Mouse (Mus musculus): ENCODE results near the gene Cdhr4. TPM values are rescaled to one million over a fixed set of nuclear protein-coding genes. Genes with fewer than 3 reads are reported as not detected.

Gene Cdhr4
- total RNA-seq, 2 experiments from 2014 or later: 1.2 TPM; not detected in 1

GRCm38 (mm10) chr9:107974491-107975171 is 17.7 kb upstream of the Cdhr4 start:
- DNase-seq (ENCODE audit: low spot score in 2 of 2): no peak

DNA sequence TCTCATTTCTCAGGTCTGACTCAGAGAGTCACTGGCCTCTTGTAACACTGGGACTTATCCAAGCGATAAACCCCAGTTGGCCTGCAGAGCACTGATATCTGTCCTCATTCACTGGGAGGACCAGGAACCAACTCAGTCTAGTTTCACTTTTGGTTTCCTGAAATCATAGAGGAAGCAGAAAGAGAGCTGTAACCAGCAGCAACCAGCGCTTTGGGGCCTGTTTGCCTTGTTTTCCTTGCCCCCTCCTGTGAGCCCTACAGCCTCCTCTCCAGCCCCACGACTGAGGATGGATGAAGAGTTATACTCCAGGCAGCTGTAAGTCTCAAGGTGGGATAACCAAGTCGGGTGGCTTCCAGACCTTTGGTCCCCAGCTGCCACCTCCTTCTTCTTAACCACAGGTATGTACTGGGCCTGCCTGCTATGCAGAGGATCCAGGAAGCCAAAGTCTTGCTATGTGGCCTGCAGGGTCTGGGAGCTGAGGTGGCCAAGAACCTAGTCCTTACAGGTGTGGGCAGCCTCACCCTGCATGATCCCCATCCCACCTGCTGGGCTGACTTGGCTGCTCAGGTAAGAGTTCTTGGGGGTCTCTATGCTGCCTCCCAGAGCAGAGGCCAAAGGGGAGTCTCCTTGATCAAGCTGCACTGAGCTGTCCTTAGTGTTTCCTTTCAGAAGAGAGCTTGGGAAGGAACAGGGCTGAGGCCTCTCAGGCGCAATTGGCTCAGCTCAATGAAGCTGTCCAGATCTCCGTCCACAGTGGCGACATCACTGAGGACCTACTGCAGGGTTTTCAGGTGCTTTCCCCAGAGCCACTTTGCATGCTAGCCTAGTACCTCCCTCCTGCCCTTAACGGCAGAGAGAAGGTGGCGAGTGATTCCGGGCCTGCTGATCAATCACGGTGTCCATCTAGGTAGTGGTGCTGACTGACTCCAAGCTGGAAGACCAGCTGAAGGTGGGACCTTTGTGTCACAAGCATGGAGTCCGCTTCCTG is 16.6 kb upstream of the Cdhr4 start, which contains the start of gene Uba7:
Gene Uba7, plus strand, starts transcription at position 107 of the 988 bp plus-strand sequence.
- no peak for DNase-seq (ENCODE audit: low spot score in 2 of 2)

- DNase-seq (ENCODE audit: low spot score in 2 of 2): no peak
Measured at GRCm38 (mm10) chr9:107978815-107979214, 13.5 kb upstream of the Cdhr4 start.

- no peak for DNase-seq (ENCODE audit: low spot score in 2 of 2)
Measured at GRCm38 (mm10) chr9:107981684-107982605, 10.4 kb upstream of the Cdhr4 start.

DNA sequence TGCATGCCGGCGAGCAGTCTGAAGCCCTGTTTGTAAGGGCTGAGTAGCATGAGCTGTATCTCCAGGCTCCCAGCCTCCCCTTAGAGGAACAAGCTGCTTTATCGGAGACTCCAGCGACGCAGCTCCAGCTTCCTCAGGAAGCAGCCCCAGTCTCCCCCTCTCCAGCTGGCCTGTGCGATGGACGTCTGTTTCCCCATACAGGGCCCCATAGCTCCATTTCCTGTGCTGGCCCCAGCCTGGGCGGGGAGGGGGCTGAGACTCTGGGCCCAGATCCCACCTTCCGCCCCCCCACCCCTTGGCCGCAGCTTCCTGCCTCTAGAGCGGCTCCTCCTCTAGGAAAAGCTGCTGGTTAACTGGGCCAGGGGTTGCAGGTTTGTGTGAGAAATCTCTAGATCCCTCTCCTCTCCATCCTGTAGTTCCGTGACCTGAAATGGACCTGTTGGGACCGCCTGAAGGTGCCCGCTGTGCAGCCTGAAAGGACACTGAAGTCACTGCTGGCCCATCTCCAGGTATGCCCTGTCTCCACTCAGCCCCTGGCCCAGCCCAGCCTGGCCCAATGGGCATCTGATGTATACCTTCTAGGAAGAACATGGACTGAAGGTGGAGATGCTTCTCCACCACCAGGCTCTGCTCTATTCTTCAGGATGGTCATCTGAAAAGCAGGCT is 9.5 kb upstream of the Cdhr4 start, which contains the start of gene Gm20661:
Gene Gm20661, plus strand, starts transcription at position 378 of the 666 bp plus-strand sequence.
- DNase-seq (ENCODE audit: low spot score in 2 of 2): peak in 1 of 2 experiments; percentile 50

DNA sequence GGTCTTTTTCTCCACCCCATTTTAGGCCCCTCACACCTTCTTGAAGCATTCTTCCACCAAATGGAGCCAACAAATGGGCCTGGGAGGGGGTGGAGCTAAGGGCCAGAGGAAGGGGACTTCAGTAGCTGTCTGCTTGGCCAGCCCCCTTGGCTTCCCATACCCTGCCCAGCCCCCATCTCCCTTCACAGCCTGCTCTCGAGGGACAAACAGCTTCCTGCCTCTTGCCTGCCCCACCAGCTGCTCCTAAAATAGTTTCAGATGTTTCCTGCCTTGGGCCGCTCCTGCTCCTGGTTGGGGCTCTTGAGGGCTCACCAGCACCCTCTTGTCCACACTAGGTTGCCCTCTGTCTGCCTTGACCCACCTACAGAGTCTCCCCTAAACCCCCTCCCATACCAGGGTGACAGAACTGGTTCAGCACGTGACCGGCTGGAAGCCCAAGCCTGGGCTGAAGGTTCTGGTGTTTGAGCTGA is 8.8 kb upstream of the Cdhr4 start:
- peak in 1 of 2 experiments; percentile 56 for DNase-seq (ENCODE audit: low spot score in 2 of 2)

DNA sequence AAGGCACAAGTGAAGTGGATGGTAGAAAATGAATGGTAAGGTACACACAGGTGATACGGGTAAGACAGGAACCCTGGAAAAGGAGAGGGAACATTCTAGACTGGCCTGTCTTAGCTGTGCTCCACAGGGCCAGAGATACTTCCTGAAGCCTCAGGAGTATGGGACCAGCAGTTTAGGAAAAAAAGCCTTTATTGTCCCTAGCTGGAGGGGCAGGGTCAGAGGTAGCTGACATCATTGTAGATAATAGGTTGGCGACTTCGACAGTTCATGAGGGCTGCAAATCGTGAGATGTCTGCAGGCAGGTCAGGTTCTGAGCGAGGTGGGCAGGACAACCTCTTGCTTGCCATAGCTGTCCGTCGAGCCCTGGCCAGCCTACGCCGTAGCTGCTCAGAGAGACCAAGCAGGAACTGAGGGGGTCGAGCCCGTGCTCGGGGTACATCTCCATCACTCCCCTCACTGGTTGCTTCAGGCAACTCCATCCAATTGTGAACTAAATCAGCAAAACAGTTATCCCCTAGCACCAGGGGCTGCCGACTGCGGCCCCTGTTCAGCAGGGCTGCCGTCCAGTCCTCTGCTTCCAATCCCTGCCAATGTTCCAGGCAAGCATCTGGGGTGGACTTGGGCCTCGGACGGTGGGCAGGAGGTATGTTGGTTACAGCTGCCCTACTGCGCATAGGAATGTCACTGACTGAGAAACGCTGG is 8.1 kb upstream of the Cdhr4 start:
- DNase-seq (ENCODE audit: low spot score in 2 of 2): no peak

GRCm38 (mm10) chr9:107984754-107985055 is 7.6 kb upstream of the Cdhr4 start:
- no peak for DNase-seq (ENCODE audit: low spot score in 2 of 2)

DNA sequence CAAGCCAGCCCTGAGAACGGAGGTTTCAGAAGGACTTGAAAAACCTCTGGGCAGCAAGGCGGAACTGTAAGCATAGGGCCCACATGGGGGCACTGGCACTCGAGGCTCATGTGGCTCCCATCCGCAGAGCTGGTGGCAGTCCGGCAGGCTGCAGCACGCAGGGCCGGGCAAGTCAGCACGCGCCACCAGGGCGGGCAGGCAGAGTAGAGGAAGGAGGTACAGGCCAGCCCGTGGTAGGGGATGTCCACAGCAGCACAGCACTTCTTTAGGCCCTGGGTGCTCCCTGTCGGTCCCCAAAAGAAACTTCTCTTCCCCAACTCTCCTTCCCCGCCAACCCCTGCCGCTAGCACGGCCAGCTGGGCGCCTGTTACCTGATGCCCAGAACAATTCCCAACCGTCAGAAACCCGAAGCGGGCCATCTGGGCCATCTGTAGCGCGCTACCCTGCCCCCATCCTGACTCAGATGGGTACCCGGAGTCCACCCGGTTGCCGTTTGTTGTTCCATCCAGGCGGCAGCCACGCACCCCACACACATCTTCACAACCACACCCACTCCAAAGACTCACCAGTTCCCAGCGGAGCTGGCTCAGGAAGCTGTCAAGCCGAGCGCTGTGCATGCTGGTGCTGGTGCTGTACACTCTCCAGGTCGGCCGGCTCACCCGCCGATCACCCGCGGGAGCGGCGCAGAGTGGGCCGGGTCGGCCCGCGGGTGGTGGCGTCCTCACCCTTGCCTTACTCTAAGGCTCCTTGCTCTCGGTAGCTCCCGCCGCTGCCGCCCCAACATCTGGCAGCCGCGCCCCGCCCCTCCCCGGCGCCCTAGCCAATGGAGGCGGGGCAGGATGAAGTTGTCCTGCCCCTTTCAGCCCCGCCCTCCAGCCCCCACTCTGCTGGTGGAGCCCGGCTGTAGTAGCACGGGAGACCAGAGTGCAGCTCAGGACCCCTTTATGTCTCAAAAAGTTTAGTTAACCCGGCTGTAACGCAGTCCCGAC is 6.9 kb upstream of the Cdhr4 start, which contains the start of gene Inka1:
Gene Inka1, minus strand, starts transcription at position 749 of the 989 bp plus-strand sequence.
- peak; percentile 87 to 92 for DNase-seq (ENCODE audit: low spot score in 2 of 2)

DNA sequence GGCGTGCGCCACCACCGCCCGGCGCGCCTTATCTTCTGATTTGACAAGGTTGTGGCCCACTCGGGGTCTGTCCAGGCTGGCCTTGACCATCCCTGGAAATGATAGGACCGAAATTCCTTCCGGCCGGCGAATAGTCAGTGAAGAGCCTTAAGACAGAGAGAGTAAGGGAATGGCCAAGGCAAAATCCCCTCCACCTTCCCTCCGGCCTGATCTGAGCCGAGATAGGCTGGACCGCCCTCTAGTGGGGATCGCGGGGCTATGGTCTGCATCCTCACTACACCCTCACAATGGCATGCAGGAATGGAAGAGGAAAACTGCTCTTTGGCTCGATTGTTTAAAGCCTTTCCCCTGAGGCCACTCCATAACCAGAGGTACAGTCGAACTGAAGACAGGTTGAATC is 5.9 kb upstream of the Cdhr4 start:
- DNase-seq (ENCODE audit: low spot score in 2 of 2): peak; percentile 79 to 82

DNA sequence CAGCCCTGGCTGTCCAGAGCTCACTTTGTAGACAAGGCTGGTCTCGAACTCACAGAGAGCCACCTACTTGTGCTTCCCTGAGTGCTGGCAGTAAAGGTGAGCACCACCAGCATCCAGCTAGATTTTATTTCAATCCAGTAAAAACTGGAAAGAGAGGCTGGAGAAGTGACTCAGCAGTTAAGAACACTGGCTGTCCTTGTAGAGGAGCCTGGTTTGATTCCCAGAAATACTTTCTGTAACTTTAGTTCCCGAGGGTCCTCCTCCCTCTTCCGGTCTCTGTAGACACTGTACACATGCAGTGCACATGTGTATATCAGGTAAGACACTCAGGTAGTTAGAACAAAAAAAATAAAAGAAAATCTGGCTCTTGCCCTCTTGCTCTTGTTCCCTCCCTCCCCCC is 4.3 kb upstream of the Cdhr4 start:
- no peak for DNase-seq (ENCODE audit: low spot score in 2 of 2)

- no peak for DNase-seq (ENCODE audit: low spot score in 2 of 2)
Measured at GRCm38 (mm10) chr9:107993013-107993412, 716 bp downstream of the Cdhr4 start.

- DNase-seq (ENCODE audit: low spot score in 2 of 2): no peak
Measured at GRCm38 (mm10) chr9:107994464-107994863, 2.2 kb downstream of the Cdhr4 start.

DNA sequence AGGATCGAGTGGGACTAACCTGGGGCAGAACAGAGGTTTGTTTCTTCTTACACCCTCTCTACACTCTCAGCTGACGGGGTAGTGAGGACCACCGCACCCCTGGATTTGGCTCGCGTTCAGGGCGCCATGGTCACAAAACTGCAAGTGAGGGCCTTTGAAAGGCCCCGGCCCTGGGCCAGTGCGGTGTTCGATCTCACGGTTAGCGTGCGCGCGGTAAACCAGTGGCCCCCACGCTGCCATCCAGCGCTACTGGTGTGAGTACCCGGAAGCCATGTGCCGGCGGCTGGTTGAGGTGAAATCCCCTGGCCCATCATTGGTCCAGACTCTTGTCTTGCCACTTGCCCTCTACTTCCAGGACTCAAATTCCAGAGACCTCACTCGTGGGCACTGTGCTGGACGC is 3.2 kb downstream of the Cdhr4 start:
- DNase-seq (ENCODE audit: low spot score in 2 of 2): no peak

DNA sequence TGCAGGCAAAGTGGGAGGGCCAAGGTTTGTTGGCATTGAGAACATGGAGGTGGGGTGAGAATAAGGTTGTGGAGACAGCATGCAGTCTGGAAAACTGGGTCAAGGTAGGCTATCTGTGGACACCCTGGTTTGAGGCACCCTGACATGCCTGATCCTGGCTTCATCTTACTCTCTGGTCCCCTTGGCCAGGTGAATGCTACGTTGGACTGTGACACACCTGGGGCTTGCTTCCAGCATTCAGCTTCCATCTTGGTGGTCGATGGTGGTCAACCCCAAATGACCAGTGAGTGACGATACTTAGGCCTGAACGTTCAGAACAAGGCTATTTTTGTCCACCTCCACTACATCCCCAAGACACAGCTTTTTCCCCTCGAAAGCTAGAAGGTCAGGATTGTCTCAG is 3.8 kb downstream of the Cdhr4 start, which contains the start of gene Gm20662:
Gene Gm20662, plus strand, starts transcription at position 301 of the 400 bp plus-strand sequence.
- no peak for DNase-seq (ENCODE audit: low spot score in 2 of 2)

GRCm38 (mm10) chr9:108001922-108002770 is 9.8 kb downstream of the Cdhr4 start, which contains the start of gene Ip6k1:
TSS of gene Ip6k1 (plus strand) at chr9:108002501.
- DNase-seq (ENCODE audit: low spot score in 2 of 2): peak; percentile 98 to 99
